Mouse (Mus musculus) B cell, adult 2 months (primary cell): ENCODE results near the gene Mov10.
A peak's percentile ranks its signal among the peaks of the same experiment; 100 is the strongest.
"Not testable (repeated sequence)": the region's sequence is repeated elsewhere in the genome, so short reads cannot be mapped to it uniquely, and the experiment has no call there.

Source experiments
- DNase-seq, 2 experiments: peaks; one replicate each; pipeline ENCODE4 v3.0.0; 2022

The Mov10 gene

DNA sequence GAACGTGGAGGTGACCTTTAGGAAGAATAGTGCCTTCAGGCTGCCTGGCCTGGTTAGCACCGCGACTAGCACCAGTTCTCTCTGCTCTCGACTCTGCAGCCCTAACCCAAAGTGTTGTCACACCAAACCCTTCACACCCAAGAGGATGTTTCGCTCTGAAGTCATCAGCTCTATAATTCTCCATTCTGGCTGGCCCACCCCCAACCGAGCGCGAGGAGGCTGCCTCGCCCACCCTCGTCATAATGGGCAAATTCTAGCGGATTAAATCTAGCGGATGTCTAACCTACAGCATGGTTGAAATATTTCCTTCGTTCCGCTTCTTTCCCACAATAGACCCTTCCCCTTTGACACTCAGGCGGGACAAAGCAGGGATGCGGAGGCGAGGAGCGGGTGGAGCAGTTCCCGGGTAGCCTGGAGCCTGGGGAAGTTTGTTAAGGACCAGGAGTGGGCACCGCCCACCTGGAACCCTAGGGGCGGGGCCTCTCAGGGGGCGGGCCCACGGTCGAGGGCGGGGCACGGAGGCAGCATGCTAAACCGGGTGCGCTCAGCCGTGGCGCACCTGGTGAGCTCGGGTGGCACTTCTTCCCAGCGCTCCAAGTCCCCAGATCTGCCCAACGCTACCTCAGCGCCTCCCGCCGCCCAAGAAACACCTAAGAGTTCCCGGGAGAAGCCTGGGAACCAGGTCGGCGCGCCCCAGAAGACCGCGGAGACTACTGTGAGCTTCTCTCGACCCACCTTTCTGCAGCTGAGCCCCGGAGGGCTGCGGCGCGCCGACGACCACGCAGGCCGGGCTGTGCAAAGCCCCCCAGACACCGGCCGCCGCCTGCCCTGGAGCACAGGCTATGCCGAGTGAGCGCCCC lies 37.6 kb downstream of the Mov10 start, which contains the start of gene Ppm1j:
Gene Ppm1j, plus strand, starts transcription at position 496 of the 860 bp plus-strand sequence.
- DNase-seq, result peak; percentile 64 to 67

GRCm38 (mm10) chr3:104779949-104780348 lies 38.4 kb downstream of the Mov10 start:
- DNase-seq, result peak; percentile 77

- DNase-seq, result peak; percentile 33 to 38
Measured at GRCm38 (mm10) chr3:104777342-104777741, 41.0 kb downstream of the Mov10 start.

DNA sequence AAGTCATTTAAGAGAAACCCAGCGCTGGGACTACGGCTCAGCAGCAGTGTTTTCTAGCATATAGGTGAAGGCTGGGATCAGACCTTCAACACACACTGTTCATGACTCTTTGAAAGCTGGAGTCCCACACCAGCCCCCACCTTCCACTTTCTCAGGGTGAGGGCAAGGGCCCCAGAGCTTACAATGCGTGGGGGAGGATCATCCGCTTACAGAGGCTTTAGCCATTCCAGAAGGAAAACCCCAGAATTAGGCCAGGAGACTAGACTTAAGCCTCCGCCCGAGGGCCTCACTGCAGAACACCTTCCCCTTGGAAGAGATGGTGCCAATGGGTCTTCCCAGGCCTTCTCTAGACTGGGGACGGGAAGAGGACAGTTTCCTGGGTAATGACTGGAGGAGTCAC lies 45.1 kb downstream of the Mov10 start:
- DNase-seq, result no peak

DNA sequence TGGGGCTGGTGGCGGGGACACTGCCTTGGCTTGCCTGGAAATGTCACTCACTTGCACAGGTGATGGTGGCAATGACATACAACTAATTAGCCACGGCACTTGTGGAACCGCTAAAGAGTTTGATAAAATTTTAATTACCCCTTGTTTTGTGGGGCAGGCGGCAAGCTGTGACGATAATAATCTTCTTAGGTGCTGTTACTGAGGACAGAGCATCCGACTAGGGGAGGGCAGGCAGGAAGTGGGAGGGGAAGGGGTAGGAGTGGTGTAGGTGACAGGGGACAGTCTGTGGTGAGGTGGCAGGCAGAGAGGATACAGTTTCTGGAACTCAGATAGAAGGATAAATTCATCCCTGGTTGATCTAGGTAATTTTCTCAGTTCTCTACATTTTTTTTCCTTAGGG lies 46.9 kb downstream of the Mov10 start:
- no peak for DNase-seq

DNA sequence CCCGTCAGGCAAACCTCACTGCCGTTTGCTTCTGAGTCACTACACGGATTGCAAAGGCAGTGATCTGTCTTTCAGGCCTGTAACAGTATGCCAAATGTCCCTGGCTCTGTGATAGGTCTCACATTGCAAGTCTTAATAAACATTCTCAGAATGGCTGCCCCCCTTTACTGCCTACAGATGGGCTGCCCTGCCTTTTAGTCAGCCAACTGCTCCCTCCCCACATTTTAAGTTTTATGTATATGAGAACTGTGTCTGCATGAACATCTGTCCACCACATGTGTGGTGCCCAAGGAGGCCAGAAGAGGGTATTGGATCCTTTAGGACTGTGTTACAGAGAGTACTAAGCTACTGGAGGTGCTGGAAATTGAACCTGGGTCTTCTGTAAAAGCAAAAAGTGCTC lies 47.4 kb downstream of the Mov10 start:
- DNase-seq, result no peak

DNA sequence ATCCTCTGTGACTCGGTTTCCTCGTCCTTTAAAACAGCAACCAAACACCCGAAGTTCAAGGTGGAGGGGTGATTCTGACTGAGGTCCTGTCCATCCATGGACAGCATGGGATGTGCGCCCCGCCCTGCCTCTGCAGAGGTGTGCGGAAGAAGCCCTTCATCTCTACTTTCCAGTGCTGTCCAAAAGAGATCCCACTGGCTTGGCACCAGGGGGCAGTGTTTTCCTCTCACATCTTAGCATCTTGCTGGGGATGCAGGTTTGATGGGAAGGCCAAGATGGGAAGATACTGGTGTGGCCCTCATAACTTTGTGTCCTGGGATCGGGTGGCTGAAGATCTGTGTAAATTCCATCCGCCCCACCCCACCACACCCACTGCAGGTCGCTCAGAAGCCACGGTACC lies 48.3 kb downstream of the Mov10 start:
- DNase-seq, result peak; percentile 43 to 44

GRCm38 (mm10) chr3:104769135-104769534 lies 49.2 kb downstream of the Mov10 start:
- DNase-seq, result no peak

GRCm38 (mm10) chr3:104767716-104768115 lies 50.6 kb downstream of the Mov10 start:
- no peak for DNase-seq

DNA sequence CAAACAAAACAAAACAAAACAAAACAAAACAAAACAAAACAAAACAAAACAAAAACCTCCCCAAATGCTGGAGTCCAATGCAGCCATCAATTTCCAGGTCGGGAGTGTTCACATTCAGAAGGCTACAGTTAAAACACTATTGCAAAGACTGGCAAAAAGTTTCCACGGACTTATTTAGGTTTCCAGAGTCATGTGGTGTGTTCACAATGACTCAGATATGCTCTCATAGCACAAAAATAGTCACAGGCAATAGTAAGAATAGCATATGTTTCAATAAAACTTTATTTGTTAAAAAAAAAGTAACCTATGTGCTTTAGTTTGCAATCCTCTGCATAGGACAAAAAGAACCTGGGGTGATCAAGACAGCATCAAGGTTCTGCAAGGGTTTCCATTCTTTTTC lies 51.2 kb downstream of the Mov10 start:
- no peak for DNase-seq

DNA sequence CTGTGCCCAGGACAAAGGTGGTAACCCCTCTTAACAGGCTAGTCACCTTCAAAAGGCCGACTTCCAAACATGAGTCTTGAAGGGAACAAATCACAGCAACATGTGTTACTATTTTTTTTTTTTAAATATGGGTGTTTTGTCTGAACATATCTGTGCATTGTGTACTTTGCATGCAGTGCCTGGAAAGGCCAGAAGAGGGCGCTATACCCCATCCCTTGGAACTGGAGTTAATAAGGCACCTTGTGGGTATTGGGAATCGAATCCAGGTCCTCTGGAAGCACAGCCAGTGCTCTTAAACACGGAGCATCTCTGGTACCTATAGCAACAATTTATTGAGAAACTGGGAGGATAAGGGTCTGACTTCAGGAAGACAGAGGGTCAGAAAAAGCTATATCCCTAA lies 53.3 kb downstream of the Mov10 start:
- DNase-seq, result peak; percentile 43 to 52

DNA sequence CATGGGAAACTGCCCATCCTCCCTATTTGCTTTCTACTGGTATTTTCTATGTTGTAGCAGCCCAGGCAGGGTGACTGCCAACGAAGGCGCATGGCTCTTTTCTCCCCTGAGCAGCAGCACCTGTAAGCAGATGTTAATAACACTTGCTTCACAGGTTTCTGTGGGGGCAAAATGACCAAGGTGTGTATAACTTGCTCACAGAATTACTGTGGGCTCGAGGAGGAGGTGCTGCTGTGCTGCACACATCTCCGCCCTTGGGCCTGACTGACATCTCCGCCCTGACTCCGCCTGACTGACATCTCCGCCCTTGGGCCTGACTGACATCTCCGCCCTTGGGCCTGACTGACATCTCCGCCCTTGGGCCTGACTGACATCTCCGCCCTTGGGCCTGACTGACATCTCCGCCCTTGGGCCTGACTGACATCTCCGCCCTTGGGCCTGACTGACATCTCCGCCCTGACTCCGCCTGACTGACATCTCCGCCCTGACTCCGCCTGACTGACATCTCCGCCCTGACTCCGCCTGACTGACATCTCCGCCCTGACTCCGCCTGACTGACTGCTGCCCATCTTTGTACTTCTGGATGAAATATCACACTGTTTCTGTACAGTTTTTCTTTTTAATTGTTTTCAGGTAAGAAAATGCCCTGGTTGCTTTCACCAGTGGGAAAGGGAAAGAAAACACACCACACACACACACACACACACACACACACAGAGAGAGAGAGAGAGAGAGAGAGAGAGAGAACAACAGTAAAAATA lies 56.1 kb downstream of the Mov10 start:
- DNase-seq, result not testable (repeated sequence)

GRCm38 (mm10) chr3:104758869-104759268 lies 59.5 kb downstream of the Mov10 start:
- no peak for DNase-seq

DNA sequence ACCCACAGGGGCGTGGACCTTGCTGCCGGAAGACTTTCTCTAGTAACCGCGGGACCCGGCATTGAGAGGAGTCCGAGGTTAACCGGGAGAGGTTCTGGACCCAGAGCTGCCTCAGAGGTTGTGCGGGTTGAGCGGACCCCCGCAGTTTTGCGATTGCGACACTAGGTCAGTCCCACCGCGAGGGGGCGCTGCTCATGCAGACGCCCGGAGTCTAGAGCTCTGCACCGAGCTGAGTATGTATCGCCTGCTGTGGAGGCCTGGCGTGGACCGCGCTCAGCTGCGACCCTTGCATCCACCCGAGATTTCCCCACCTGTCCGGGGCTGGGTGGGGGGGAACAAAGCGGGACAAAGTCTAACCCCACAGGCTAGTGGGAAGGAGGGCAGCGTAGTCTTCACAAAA lies 60.0 kb downstream of the Mov10 start:
- peak; percentile 79 to 80 for DNase-seq

DNA sequence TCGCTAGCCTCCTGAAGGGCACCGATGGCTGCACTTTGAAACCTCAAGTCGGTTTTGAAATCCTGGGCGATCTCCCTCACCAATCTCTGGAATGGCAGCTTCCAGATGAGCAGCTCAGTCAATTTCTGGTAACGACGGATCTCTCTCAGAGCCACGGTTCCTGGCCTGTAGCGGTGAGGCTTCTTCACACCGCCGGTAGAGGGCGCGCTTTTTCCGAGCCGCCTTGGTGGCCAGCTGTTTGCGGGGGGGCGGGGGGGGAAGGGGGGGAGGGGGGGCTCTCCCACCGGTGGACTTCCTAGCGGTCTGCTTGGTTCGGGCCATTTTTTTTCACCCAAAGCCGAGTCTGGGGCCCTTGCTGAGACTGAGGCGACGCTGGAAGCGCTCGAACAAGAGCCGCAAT lies 65.5 kb downstream of the Mov10 start:
- peak; percentile 33 to 42 for DNase-seq
